Mouse (Mus musculus): ENCODE data around the gene Arfgap1. TPM values are rescaled to one million over a fixed set of nuclear protein-coding genes. Genes with fewer than 3 reads are reported as not detected.

Gene Arfgap1
- polyA plus RNA-seq, 1 experiment from 2014 or later, result 59.0 TPM

DNA sequence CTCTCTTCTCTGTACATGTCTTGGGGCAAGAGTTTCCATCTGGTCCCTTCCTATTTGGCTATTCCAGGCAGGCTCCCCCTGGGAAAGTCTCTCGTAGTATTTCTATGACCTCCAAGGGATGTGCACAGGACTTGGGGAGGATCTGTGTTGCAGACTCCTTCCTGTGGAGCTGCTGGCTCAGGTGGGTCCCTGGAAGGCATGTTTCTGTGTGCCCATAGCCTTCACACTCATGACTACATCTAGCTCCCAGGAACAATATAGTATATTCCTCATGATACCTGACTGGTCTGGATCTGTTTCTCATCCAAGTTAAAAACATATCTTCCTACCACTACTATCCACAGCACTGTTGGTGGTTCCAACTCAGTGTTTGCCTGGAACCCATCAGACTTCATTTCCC is 20.0 kb downstream of the Arfgap1 start:
- no peak overlapping the region for H3K9ac ChIP-seq (ENCODE audit: low read length)
- peaks cover 7 to 9% of the 10 kb centered on the region in 2 experiments for H3K4me1 ChIP-seq (ENCODE audit: control insufficient read depth in 2 of 2, insufficient read depth in 2 of 2, low read length in 2 of 2)
- peaks cover 16% of the 10 kb centered on the region for H3K36me3 ChIP-seq (ENCODE audit: control insufficient read depth, insufficient read depth, low read length)
- no peaks in the 10 kb centered on the region for H3K9me3 ChIP-seq (ENCODE audit: control insufficient read depth, low read length)
- no peak overlapping the region for H3K27ac ChIP-seq (replicated peaks in 1 of 2; ENCODE audit: control insufficient read depth in 1 of 2, insufficient read depth in 1 of 2, low read depth in 2 of 2, low read length in 2 of 2)
- 61% methylated on average over 1 of the region's 1 CpGs for WGBS
- no peak overlapping the region for H3K4me3 ChIP-seq (ENCODE audit: control insufficient read depth in 1 of 2, insufficient read depth in 1 of 2, low read depth in 1 of 2, low read length in 2 of 2)
- no peaks in the 10 kb centered on the region for H3K27me3 ChIP-seq (ENCODE audit: control insufficient read depth, insufficient read depth, low read length)
- no peak overlapping the region for H3K4me2 ChIP-seq (ENCODE audit: low read length)
- ATAC-seq (ENCODE audit: insufficient number of reproducible peaks, insufficient read depth, low FRiP score, low read depth), result no peak

DNA sequence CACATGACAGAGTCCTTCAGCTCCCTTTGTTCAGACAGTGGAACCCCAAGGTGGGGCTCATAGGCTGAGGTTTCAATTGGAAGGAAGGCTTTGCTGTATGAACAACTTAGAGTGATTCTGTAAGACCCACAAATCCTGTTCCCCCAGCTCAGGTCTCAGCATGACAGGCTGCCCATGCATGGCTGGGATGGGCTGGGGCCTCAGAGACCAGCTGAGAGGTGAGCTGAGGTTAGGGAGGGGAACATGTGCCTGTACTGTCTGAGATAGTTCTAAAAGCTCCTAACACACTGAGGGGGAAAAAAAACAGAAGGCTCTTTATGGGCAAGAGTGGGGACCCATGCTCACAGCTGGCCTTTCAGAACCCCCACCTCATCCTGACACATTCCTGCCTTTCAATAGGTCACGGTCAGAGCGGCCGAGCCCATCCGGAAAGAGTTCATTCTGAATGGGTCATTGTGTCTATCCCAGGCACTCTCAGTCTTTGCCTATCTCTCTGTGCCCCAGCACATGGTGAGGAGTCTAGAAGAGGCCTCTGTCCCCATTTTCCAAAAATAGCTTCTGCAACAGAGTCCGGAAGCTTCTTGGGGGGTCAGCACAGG is 20.5 kb downstream of the Arfgap1 start:
- H3K36me3 ChIP-seq (ENCODE audit: control insufficient read depth, insufficient read depth, low read length), result peaks cover 11% of the 10 kb centered on the region
- no peaks in the 10 kb centered on the region for H3K9me3 ChIP-seq (ENCODE audit: control insufficient read depth, low read length)
- peaks cover 7 to 9% of the 10 kb centered on the region in 2 experiments for H3K4me1 ChIP-seq (ENCODE audit: control insufficient read depth in 2 of 2, insufficient read depth in 2 of 2, low read length in 2 of 2)
- no peak overlapping the region for H3K4me2 ChIP-seq (ENCODE audit: low read length)
- H3K4me3 ChIP-seq (ENCODE audit: control insufficient read depth in 1 of 2, insufficient read depth in 1 of 2, low read depth in 1 of 2, low read length in 2 of 2), result no peak overlapping the region
- ATAC-seq (ENCODE audit: insufficient number of reproducible peaks, insufficient read depth, low FRiP score, low read depth), result no peak
- H3K9ac ChIP-seq (ENCODE audit: low read length), result no peak overlapping the region
- H3K27me3 ChIP-seq (ENCODE audit: control insufficient read depth, insufficient read depth, low read length), result no peaks in the 10 kb centered on the region
- H3K27ac ChIP-seq (replicated peaks in 1 of 2; ENCODE audit: control insufficient read depth in 1 of 2, insufficient read depth in 1 of 2, low read depth in 2 of 2, low read length in 2 of 2), result no peak overlapping the region
- WGBS, result 28% methylated on average over 5 of the region's 5 CpGs

GRCm38 (mm10) chr2:180988347-180988913 is 21.4 kb downstream of the Arfgap1 start:
- Histone ChIP-seq H3K4me1 (ENCODE audit: control insufficient read depth in 2 of 2, insufficient read depth in 2 of 2, low read length in 2 of 2) (peaks cover 7 to 9% of the 10 kb centered on the region in 2 experiments), H3K27ac (replicated peaks in 1 of 2; ENCODE audit: control insufficient read depth in 1 of 2, insufficient read depth in 1 of 2, low read depth in 2 of 2, low read length in 2 of 2) (no peak overlapping the region), H3K9me3 (ENCODE audit: control insufficient read depth, low read length) (no peaks in the 10 kb centered on the region), H3K4me3 (ENCODE audit: control insufficient read depth in 1 of 2, insufficient read depth in 1 of 2, low read depth in 1 of 2, low read length in 2 of 2) (no peak overlapping the region), H3K27me3 (ENCODE audit: control insufficient read depth, insufficient read depth, low read length) (no peaks in the 10 kb centered on the region), H3K36me3 (ENCODE audit: control insufficient read depth, insufficient read depth, low read length) (peaks cover 2% of the 10 kb centered on the region; the same call in 1 of the 2 replicates), H3K4me2 (ENCODE audit: low read length) (no peak overlapping the region), H3K9ac (ENCODE audit: low read length) (no peak overlapping the region)
- ATAC-seq (ENCODE audit: insufficient number of reproducible peaks, insufficient read depth, low FRiP score, low read depth), result no peak
- WGBS, result 56% methylated on average over 3 of the region's 3 CpGs

DNA sequence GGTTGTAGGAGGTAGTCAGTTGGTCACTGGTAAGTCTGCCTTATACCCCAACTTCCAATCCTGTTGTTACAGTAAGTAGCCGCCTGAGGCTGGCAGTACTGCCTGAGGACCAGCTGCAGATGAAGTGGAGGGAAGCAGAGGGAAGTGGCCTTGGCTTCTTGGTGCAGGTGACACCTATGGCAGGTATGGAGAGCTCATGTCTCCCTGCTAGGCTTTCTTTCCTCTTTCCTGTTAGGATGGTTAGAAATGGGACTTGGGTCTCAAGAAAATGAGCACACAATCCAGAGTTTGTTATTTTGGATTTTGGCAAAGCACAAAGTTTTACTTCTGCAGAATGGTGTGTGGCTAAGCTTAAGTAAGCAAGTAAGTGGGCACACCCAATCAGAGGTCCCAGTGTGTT is 21.9 kb downstream of the Arfgap1 start:
- H3K9me3 ChIP-seq (ENCODE audit: control insufficient read depth, low read length), result no peaks in the 10 kb centered on the region
- ATAC-seq (ENCODE audit: insufficient number of reproducible peaks, insufficient read depth, low FRiP score, low read depth), result no peak
- no peaks in the 10 kb centered on the region for H3K36me3 ChIP-seq (ENCODE audit: control insufficient read depth, insufficient read depth, low read length)
- no peaks in the 10 kb centered on the region for H3K27me3 ChIP-seq (ENCODE audit: control insufficient read depth, insufficient read depth, low read length)
- WGBS, result 80% methylated on average over 1 of the region's 1 CpGs
- H3K27ac ChIP-seq (replicated peaks in 1 of 2; ENCODE audit: control insufficient read depth in 1 of 2, insufficient read depth in 1 of 2, low read depth in 2 of 2, low read length in 2 of 2), result no peak overlapping the region
- no peak overlapping the region for H3K4me2 ChIP-seq (ENCODE audit: low read length)
- no peak overlapping the region for H3K9ac ChIP-seq (ENCODE audit: low read length)
- peaks cover 7 to 9% of the 10 kb centered on the region in 2 experiments for H3K4me1 ChIP-seq (ENCODE audit: control insufficient read depth in 2 of 2, insufficient read depth in 2 of 2, low read length in 2 of 2)
- H3K4me3 ChIP-seq (ENCODE audit: control insufficient read depth in 1 of 2, insufficient read depth in 1 of 2, low read depth in 1 of 2, low read length in 2 of 2), result no peak overlapping the region

GRCm38 (mm10) chr2:180990347-180990746 is 23.3 kb downstream of the Arfgap1 start:
- no peak for ATAC-seq (ENCODE audit: insufficient number of reproducible peaks, insufficient read depth, low FRiP score, low read depth)
- H3K27ac ChIP-seq (replicated peaks in 1 of 2; ENCODE audit: control insufficient read depth in 1 of 2, insufficient read depth in 1 of 2, low read depth in 2 of 2, low read length in 2 of 2), result no peak overlapping the region
- no peak overlapping the region for H3K4me2 ChIP-seq (ENCODE audit: low read length)
- H3K4me1 ChIP-seq (ENCODE audit: control insufficient read depth in 2 of 2, insufficient read depth in 2 of 2, low read length in 2 of 2), result peaks cover 7 to 9% of the 10 kb centered on the region in 2 experiments
- H3K9ac ChIP-seq (ENCODE audit: low read length), result no peak overlapping the region
- H3K27me3 ChIP-seq (ENCODE audit: control insufficient read depth, insufficient read depth, low read length), result no peaks in the 10 kb centered on the region
- H3K36me3 ChIP-seq (ENCODE audit: control insufficient read depth, insufficient read depth, low read length), result no peaks in the 10 kb centered on the region
- 72% methylated on average over 4 of the region's 4 CpGs for WGBS
- H3K9me3 ChIP-seq (ENCODE audit: control insufficient read depth, low read length), result no peaks in the 10 kb centered on the region
- H3K4me3 ChIP-seq (ENCODE audit: control insufficient read depth in 1 of 2, insufficient read depth in 1 of 2, low read depth in 1 of 2, low read length in 2 of 2), result no peak overlapping the region

DNA sequence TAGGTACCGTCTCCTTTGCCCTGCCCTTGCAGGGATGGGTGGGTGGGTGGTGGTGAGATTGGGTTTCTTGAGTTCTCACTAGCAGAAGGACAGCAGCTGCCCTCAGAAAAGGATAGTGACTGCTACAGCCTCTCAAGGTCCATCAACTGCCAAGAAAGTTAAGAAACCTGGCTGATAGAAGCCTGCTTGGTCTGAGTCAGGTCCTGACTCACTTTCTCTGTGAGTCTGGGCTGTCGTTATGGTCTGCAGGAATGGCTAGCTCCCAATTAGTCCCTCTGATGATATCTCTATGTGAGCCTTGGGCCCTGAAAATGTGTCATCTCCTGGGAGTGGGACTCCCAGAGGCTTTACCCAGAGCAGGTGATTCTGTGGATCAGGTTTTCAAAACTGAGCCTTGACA is 27.3 kb downstream of the Arfgap1 start:
- Histone ChIP-seq H3K27ac (replicated peaks in 1 of 2; ENCODE audit: control insufficient read depth in 1 of 2, insufficient read depth in 1 of 2, low read depth in 2 of 2, low read length in 2 of 2) (no peak overlapping the region), H3K4me3 (ENCODE audit: control insufficient read depth in 1 of 2, insufficient read depth in 1 of 2, low read depth in 1 of 2, low read length in 2 of 2) (no peak overlapping the region), H3K36me3 (ENCODE audit: control insufficient read depth, insufficient read depth, low read length) (no peaks in the 10 kb centered on the region), H3K9me3 (ENCODE audit: control insufficient read depth, low read length) (no peaks in the 10 kb centered on the region), H3K27me3 (ENCODE audit: control insufficient read depth, insufficient read depth, low read length) (peaks cover 9% of the 10 kb centered on the region; the same call in 1 of the 2 replicates), H3K4me1 (ENCODE audit: control insufficient read depth in 2 of 2, insufficient read depth in 2 of 2, low read length in 2 of 2) (no peaks in the 10 kb centered on the region), H3K4me2 (ENCODE audit: low read length) (no peak overlapping the region), H3K9ac (ENCODE audit: low read length) (no peak overlapping the region)
- WGBS, result 47% methylated on average over 2 of the region's 2 CpGs
- ATAC-seq (ENCODE audit: insufficient number of reproducible peaks, insufficient read depth, low FRiP score, low read depth), result no peak

DNA sequence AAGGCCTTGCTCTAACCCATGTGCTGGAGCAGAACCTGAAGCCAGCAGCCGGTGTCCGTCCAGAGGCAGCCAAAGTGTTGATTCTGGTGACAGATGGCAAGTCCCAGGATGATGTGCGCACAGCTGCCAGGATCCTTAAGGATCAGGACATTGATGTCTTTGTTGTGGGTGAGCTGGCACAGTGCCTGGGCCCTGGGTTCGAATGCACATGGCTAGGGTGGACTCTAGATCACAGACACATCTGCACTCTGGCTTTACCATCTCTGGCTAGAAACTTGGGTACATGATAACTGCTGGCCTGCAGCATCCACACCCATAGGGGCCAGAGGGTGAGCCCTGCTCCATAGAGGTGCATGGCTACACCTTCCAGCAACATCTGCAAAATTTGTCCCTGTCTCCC is 28.4 kb downstream of the Arfgap1 start:
- no peak overlapping the region for H3K27ac ChIP-seq (replicated peaks in 1 of 2; ENCODE audit: control insufficient read depth in 1 of 2, insufficient read depth in 1 of 2, low read depth in 2 of 2, low read length in 2 of 2)
- 71% methylated on average over 4 of the region's 4 CpGs for WGBS
- no peaks in the 10 kb centered on the region for H3K4me1 ChIP-seq (ENCODE audit: control insufficient read depth in 2 of 2, insufficient read depth in 2 of 2, low read length in 2 of 2)
- H3K4me3 ChIP-seq (ENCODE audit: control insufficient read depth in 1 of 2, insufficient read depth in 1 of 2, low read depth in 1 of 2, low read length in 2 of 2), result no peak overlapping the region
- H3K4me2 ChIP-seq (ENCODE audit: low read length), result no peak overlapping the region
- H3K36me3 ChIP-seq (ENCODE audit: control insufficient read depth, insufficient read depth, low read length), result no peaks in the 10 kb centered on the region
- ATAC-seq (ENCODE audit: insufficient number of reproducible peaks, insufficient read depth, low FRiP score, low read depth), result no peak
- no peak overlapping the region for H3K9ac ChIP-seq (ENCODE audit: low read length)
- peaks cover 9% of the 10 kb centered on the region; the same call in 1 of the 2 replicates for H3K27me3 ChIP-seq (ENCODE audit: control insufficient read depth, insufficient read depth, low read length)
- no peaks in the 10 kb centered on the region for H3K9me3 ChIP-seq (ENCODE audit: control insufficient read depth, low read length)

GRCm38 (mm10) chr2:180996436-180996835 is 29.4 kb downstream of the Arfgap1 start:
- WGBS, result 4% methylated on average over 5 of the region's 5 CpGs
- Histone ChIP-seq H3K27ac (replicated peaks in 1 of 2; ENCODE audit: control insufficient read depth in 1 of 2, insufficient read depth in 1 of 2, low read depth in 2 of 2, low read length in 2 of 2) (no peak overlapping the region), H3K36me3 (ENCODE audit: control insufficient read depth, insufficient read depth, low read length) (no peaks in the 10 kb centered on the region), H3K4me3 (ENCODE audit: control insufficient read depth in 1 of 2, insufficient read depth in 1 of 2, low read depth in 1 of 2, low read length in 2 of 2) (no peak overlapping the region), H3K4me1 (ENCODE audit: control insufficient read depth in 2 of 2, insufficient read depth in 2 of 2, low read length in 2 of 2) (no peaks in the 10 kb centered on the region), H3K27me3 (ENCODE audit: control insufficient read depth, insufficient read depth, low read length) (peaks cover 9% of the 10 kb centered on the region; the same call in 1 of the 2 replicates), H3K9ac (ENCODE audit: low read length) (no peak overlapping the region), H3K4me2 (ENCODE audit: low read length) (no peak overlapping the region), H3K9me3 (ENCODE audit: control insufficient read depth, low read length) (no peaks in the 10 kb centered on the region)
- ATAC-seq (ENCODE audit: insufficient number of reproducible peaks, insufficient read depth, low FRiP score, low read depth), result 0 out of 2 replicates have a peak, but pooled peaks have one; percentile 7
